Mouse (Mus musculus): ENCODE results near the gene Limch1. TPM values are rescaled to one million over a fixed set of nuclear protein-coding genes. Genes with fewer than 3 reads are reported as not detected.

Gene Limch1
- polyA plus RNA-seq, 1 experiment from 2014 or later, result 1.5 TPM

- H3K4me2 ChIP-seq (ENCODE audit: low read depth, low read length), result no peak overlapping the region
Measured at GRCm38 (mm10) chr5:67101395-67101760, 355.8 kb downstream of the Limch1 start.

GRCm38 (mm10) chr5:67101793-67102600 is 356.4 kb downstream of the Limch1 start:
- Histone ChIP-seq H3K27ac (ENCODE audit: low read length) (no peak overlapping the region), H3K9ac (ENCODE audit: low read depth, low read length) (no peak overlapping the region), H3K36me3 (ENCODE audit: control insufficient read depth, insufficient read depth) (no peaks in the 10 kb centered on the region), H3K4me1 (ENCODE audit: control insufficient read depth, low read depth, low read length) (no peaks in the 10 kb centered on the region), H3K9me3 (replicated peaks; ENCODE audit: control insufficient read depth, low read length) (no peaks in the 10 kb centered on the region), H3K27me3 (ENCODE audit: control insufficient read depth, insufficient read depth, low read depth, low read length) (peaks cover 73% of the 10 kb centered on the region), H3K4me3 (ENCODE audit: low read depth, low read length) (no peak overlapping the region), H3K4me2 (ENCODE audit: low read depth, low read length) (no peak overlapping the region)
- WGBS (ENCODE audit: insufficient replicate concordance), result 4% methylated on average over 28 of the region's 28 CpGs
- ATAC-seq (ENCODE audit: low read depth), result no peak

More at GRCm38 (mm10) chr5:67101395-67101760, 355.8 kb downstream of the Limch1 start:
- Histone ChIP-seq H3K4me1 (ENCODE audit: control insufficient read depth, low read depth, low read length) (no peaks in the 10 kb centered on the region), H3K36me3 (ENCODE audit: control insufficient read depth, insufficient read depth) (no peaks in the 10 kb centered on the region), H3K27me3 (ENCODE audit: control insufficient read depth, insufficient read depth, low read depth, low read length) (peaks cover 79% of the 10 kb centered on the region), H3K9ac (ENCODE audit: low read depth, low read length) (no peak overlapping the region), H3K4me3 (ENCODE audit: low read depth, low read length) (no peak overlapping the region), H3K27ac (ENCODE audit: low read length) (no peak overlapping the region), H3K9me3 (replicated peaks; ENCODE audit: control insufficient read depth, low read length) (no peaks in the 10 kb centered on the region)
- WGBS (ENCODE audit: insufficient replicate concordance), result 4% methylated on average over 9 of the region's 9 CpGs
- ATAC-seq (ENCODE audit: low read depth), result no peak

DNA sequence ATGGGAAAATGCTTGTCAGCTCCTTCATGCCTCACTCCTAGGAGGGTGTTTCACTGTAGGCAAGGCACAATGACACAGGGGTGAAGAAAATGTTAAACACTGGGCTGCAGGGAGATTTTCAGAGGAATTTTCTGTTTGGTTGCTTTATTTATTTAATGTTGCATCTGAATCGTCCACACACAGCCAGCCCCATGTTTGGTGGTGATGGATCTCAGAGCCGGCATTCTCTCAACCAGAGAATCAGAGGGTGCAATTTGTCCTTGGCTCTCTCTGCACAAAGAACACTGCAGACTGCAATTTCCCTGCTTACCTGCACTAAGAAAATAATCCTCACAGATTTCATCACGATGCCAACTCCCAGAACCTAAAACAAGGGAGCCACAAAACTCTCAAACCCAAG is 357.4 kb downstream of the Limch1 start:
- Histone ChIP-seq H3K9ac (ENCODE audit: low read depth, low read length) (no peak overlapping the region), H3K27me3 (ENCODE audit: control insufficient read depth, insufficient read depth, low read depth, low read length) (peaks cover 63% of the 10 kb centered on the region), H3K36me3 (ENCODE audit: control insufficient read depth, insufficient read depth) (no peaks in the 10 kb centered on the region), H3K4me3 (ENCODE audit: low read depth, low read length) (no peak overlapping the region), H3K9me3 (replicated peaks; ENCODE audit: control insufficient read depth, low read length) (no peaks in the 10 kb centered on the region), H3K27ac (ENCODE audit: low read length) (no peak overlapping the region), H3K4me2 (ENCODE audit: low read depth, low read length) (no peak overlapping the region), H3K4me1 (ENCODE audit: control insufficient read depth, low read depth, low read length) (no peaks in the 10 kb centered on the region)
- 13% methylated on average over 3 of the region's 3 CpGs for WGBS (ENCODE audit: insufficient replicate concordance)
- ATAC-seq (ENCODE audit: low read depth), result no peak

- H3K27ac ChIP-seq (ENCODE audit: low read length), result no peak overlapping the region
- H3K4me2 ChIP-seq (ENCODE audit: low read depth, low read length), result no peak overlapping the region
- no peaks in the 10 kb centered on the region for H3K4me1 ChIP-seq (ENCODE audit: control insufficient read depth, low read depth, low read length)
- no peak overlapping the region for H3K9ac ChIP-seq (ENCODE audit: low read depth, low read length)
- H3K36me3 ChIP-seq (ENCODE audit: control insufficient read depth, insufficient read depth), result no peaks in the 10 kb centered on the region
- no peak overlapping the region for H3K4me3 ChIP-seq (ENCODE audit: low read depth, low read length)
- peaks cover 31% of the 10 kb centered on the region for H3K27me3 ChIP-seq (ENCODE audit: control insufficient read depth, insufficient read depth, low read depth, low read length)
- ATAC-seq (ENCODE audit: low read depth), result no peak
- H3K9me3 ChIP-seq (replicated peaks; ENCODE audit: control insufficient read depth, low read length), result no peaks in the 10 kb centered on the region
- WGBS (ENCODE audit: insufficient replicate concordance), result 56% methylated on average over 2 of the region's 2 CpGs
Measured at GRCm38 (mm10) chr5:67106261-67106660, 360.6 kb downstream of the Limch1 start.

Small RNA genes lying within 50 kb of the gene (microRNA-seq; reads per million reads assigned to microRNA genes)
- not detected for gene Gm23841

Other genes starting within 250 kb of the Limch1 start
- gene Apbb2, start 127.0 kb upstream of the Limch1 start, polyA plus RNA-seq (2015; fragmentation: Nextera tagmentation; extraction: Ambion mirVana), result 4.4 and 5.6 TPM in 2 replicates
- gene Uchl1, start 69.7 kb upstream of the Limch1 start, polyA plus RNA-seq (2015; fragmentation: Nextera tagmentation; extraction: Ambion mirVana), result 1.4 and 2.0 TPM in 2 replicates